Mouse (Mus musculus): Measurements from ENCODE around the gene Cacng6.

- TF ChIP-seq POLR2A (IDR thresholded peaks at IDR 0.05; ENCODE audit: insufficient read length, low read depth), result no peak
- no peak for TF ChIP-seq POLR2AphosphoS2 (IDR thresholded peaks at IDR 0.05; ENCODE audit: insufficient read length, low read depth)
- TF ChIP-seq TCF12 (IDR thresholded peaks at IDR 0.05; ENCODE audit: insufficient read depth, poor library complexity, severe bottlenecking), result no peak
- no peak for TF ChIP-seq E2F4 (IDR thresholded peaks at IDR 0.05; ENCODE audit: insufficient read depth)
- TF ChIP-seq MAX (IDR thresholded peaks at IDR 0.05; ENCODE audit: low read depth), result no peak
- no peak for TF ChIP-seq MYOG (IDR thresholded peaks at IDR 0.05; ENCODE audit: control insufficient read depth in 1 of 3, insufficient read depth in 1 of 3, insufficient read length in 2 of 3, low read depth in 2 of 3)
- no peak for TF ChIP-seq MYOD1 (IDR thresholded peaks at IDR 0.05; ENCODE audit: control insufficient read depth in 1 of 3, insufficient read length in 2 of 3, low read depth in 2 of 3)
- TF ChIP-seq TCF3 (IDR thresholded peaks at IDR 0.05; ENCODE audit: insufficient read length, low read depth), result no peak
- no peak for TF ChIP-seq USF1 (IDR thresholded peaks at IDR 0.05; ENCODE audit: low read depth)
- no peak for TF ChIP-seq REST (IDR thresholded peaks at IDR 0.05; ENCODE audit: insufficient read depth, insufficient read length)
- no peak for TF ChIP-seq CEBPB (IDR thresholded peaks at IDR 0.05; ENCODE audit: insufficient read depth, poor library complexity, severe bottlenecking)
Observed at GRCm38 (mm10) chr7:3382123-3382522, 41.9 kb upstream of the Cacng6 start.

Measured in myocyte (in vitro differentiated cells).